Mouse (Mus musculus): ENCODE measurements around the gene Asic2. TPM values are rescaled to one million over a fixed set of nuclear protein-coding genes. Genes with fewer than 3 reads are reported as not detected.

Asic2 gene
- 0.08 and 0.10 TPM in 2 replicates for polyA plus RNA-seq (2012; rRNA removed)

DNA sequence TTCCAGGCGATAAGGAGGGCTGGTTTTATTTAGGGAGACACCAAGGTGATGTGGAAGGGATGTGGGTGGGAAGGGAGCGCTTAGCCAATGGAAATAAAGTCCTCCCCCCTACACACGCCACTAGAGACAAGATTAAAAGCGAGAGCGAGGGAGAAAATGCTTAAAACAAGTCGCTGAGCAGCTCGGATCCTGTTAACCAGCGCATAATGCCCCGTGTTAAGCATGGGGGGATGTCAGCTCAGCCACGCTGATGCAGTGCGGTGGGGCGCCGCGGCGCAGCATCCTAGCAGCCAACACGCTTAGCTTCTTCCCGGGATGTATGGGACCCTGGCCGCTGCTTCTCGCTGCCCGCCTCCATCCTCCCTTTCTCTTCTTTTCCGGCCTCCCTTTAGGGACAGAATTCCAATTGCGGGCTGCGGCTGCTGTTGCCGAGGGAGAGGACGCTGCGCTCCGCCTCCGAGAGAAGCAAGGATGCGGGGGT is at the start of gene Asic2:
TSS of gene Asic2 (minus strand) at position 57 of the 481 bp plus-strand sequence.
- Histone ChIP-seq H3K36me3 (ENCODE audit: control insufficient read depth, insufficient read depth, low read length) (no peaks in the 10 kb centered on the region), H3K4me3 (ENCODE audit: control insufficient read depth, insufficient read depth, low read length) (no peak within 1 kb of the TSS), H3K27me3 (ENCODE audit: control insufficient read depth, insufficient read depth, low read length) (no peaks in the 10 kb centered on the region), H3K4me1 (replicated peaks; ENCODE audit: control insufficient read depth, insufficient read depth, low read length) (no peaks in the 10 kb centered on the region), H3K27ac (ENCODE audit: control insufficient read depth, insufficient read depth, low read length) (no peak within 1 kb of the TSS)
- 9% methylated on average over 29 of the region's 29 CpGs for WGBS
- TF ChIP-seq POLR2A (IDR thresholded peaks at IDR 0.05; ENCODE audit: control insufficient read depth, extremely low read depth, insufficient read depth, low read length, poor library complexity): no peak
- no peak for TF ChIP-seq CTCF (IDR thresholded peaks at IDR 0.05; ENCODE audit: borderline replicate concordance, control insufficient read depth, extremely low read depth, insufficient read depth, low read length, poor library complexity)
- DNase-seq: no peak

DNA sequence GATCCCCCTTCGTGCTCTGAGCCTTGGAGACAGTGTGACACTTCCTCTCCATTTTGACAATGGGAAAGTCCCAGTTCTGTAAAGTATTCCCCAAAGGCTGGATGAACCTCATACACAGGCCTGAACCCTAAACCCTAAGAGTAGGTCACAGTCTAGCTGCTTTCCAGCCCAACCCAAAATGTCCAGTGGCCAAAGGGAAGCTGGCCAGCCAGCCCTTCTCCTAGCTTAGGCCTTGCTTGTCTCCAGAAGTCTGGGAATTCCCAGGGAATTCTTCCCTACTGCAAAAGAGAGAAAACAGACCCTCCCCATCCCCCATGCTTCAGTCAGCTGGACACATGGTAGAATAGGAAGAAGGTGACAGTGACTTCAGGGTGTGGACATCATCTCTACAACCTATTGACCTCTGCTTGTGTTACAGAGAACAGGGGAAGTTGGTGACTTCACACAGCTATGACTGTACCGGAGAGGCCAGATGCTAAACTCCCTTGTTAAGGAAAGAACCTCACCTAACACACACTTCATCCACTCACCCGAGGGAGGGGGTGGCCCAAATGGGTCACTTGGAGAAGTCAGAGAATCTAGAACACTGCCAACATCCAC is 48.0 kb upstream of the Asic2 start:
- no peaks in the 10 kb centered on the region for H3K4me1 ChIP-seq (replicated peaks; ENCODE audit: control insufficient read depth, insufficient read depth, low read length)
- no peaks in the 10 kb centered on the region for H3K36me3 ChIP-seq (ENCODE audit: control insufficient read depth, insufficient read depth, low read length)
- no peak overlapping the region for H3K4me3 ChIP-seq (ENCODE audit: control insufficient read depth, insufficient read depth, low read length)
- H3K27me3 ChIP-seq (ENCODE audit: control insufficient read depth, insufficient read depth, low read length): no peaks in the 10 kb centered on the region
- TF ChIP-seq CTCF (IDR thresholded peaks at IDR 0.05; ENCODE audit: borderline replicate concordance, control insufficient read depth, extremely low read depth, insufficient read depth, low read length, poor library complexity) (no peak), POLR2A (IDR thresholded peaks at IDR 0.05; ENCODE audit: control insufficient read depth, extremely low read depth, insufficient read depth, low read length, poor library complexity) (no peak)
- 75% methylated on average over 3 of the region's 3 CpGs for WGBS
- no peak for DNase-seq
- H3K27ac ChIP-seq (ENCODE audit: control insufficient read depth, insufficient read depth, low read length): no peak overlapping the region

DNA sequence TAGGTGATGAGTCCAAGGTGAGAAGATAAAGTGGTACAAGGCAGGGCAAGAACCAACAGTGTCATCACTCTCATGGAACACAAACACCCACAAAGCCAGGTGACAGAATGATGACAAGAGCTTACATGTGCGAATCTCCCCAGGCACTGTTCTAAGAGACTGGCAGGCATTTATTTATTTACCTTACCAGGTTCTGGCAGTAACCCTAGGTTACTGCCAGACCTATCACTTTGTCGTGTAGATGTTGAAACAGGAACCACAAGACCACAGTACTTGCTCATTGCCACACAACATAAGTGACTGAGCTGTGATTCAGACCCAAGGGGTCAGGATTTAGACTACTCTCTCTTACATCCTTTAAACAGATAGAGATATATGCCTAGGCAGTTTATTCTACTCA is 46.8 kb upstream of the Asic2 start:
- no peak overlapping the region for H3K4me3 ChIP-seq (ENCODE audit: control insufficient read depth, insufficient read depth, low read length)
- no peak for TF ChIP-seq CTCF (IDR thresholded peaks at IDR 0.05; ENCODE audit: borderline replicate concordance, control insufficient read depth, extremely low read depth, insufficient read depth, low read length, poor library complexity)
- TF ChIP-seq POLR2A (IDR thresholded peaks at IDR 0.05; ENCODE audit: control insufficient read depth, extremely low read depth, insufficient read depth, low read length, poor library complexity): no peak
- no peak for DNase-seq
- no peak overlapping the region for H3K27ac ChIP-seq (ENCODE audit: control insufficient read depth, insufficient read depth, low read length)
- no peaks in the 10 kb centered on the region for H3K27me3 ChIP-seq (ENCODE audit: control insufficient read depth, insufficient read depth, low read length)
- H3K4me1 ChIP-seq (replicated peaks; ENCODE audit: control insufficient read depth, insufficient read depth, low read length): no peaks in the 10 kb centered on the region
- 42% methylated on average over 2 of the region's 2 CpGs for WGBS
- no peaks in the 10 kb centered on the region for H3K36me3 ChIP-seq (ENCODE audit: control insufficient read depth, insufficient read depth, low read length)

DNA sequence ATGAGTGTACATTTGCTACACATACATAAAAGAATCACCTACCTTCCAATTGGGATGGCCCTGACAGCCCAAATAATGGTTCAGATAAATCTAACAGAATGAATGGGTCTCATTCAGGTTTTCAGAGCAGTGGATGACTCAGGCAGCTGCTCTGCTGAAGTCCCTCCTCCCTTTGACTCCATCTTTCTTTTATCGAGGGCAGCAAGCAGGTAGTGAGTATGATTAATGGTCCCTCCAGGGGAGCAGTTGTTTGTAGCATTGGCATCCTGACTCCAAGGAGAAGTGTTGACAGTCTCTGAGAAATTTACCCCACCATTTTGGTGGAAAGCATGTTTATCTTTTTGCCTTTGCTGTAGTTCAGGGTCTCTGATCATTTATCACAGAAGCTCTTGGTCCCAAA is 45.5 kb upstream of the Asic2 start:
- TF ChIP-seq POLR2A (IDR thresholded peaks at IDR 0.05; ENCODE audit: control insufficient read depth, extremely low read depth, insufficient read depth, low read length, poor library complexity) (no peak), CTCF (IDR thresholded peaks at IDR 0.05; ENCODE audit: borderline replicate concordance, control insufficient read depth, extremely low read depth, insufficient read depth, low read length, poor library complexity) (no peak)
- H3K36me3 ChIP-seq (ENCODE audit: control insufficient read depth, insufficient read depth, low read length): no peaks in the 10 kb centered on the region
- H3K27me3 ChIP-seq (ENCODE audit: control insufficient read depth, insufficient read depth, low read length): no peaks in the 10 kb centered on the region
- no peak overlapping the region for H3K27ac ChIP-seq (ENCODE audit: control insufficient read depth, insufficient read depth, low read length)
- no peaks in the 10 kb centered on the region for H3K4me1 ChIP-seq (replicated peaks; ENCODE audit: control insufficient read depth, insufficient read depth, low read length)
- DNase-seq: no peak
- no peak overlapping the region for H3K4me3 ChIP-seq (ENCODE audit: control insufficient read depth, insufficient read depth, low read length)
- 30% methylated on average over 1 of the region's 1 CpGs for WGBS

DNA sequence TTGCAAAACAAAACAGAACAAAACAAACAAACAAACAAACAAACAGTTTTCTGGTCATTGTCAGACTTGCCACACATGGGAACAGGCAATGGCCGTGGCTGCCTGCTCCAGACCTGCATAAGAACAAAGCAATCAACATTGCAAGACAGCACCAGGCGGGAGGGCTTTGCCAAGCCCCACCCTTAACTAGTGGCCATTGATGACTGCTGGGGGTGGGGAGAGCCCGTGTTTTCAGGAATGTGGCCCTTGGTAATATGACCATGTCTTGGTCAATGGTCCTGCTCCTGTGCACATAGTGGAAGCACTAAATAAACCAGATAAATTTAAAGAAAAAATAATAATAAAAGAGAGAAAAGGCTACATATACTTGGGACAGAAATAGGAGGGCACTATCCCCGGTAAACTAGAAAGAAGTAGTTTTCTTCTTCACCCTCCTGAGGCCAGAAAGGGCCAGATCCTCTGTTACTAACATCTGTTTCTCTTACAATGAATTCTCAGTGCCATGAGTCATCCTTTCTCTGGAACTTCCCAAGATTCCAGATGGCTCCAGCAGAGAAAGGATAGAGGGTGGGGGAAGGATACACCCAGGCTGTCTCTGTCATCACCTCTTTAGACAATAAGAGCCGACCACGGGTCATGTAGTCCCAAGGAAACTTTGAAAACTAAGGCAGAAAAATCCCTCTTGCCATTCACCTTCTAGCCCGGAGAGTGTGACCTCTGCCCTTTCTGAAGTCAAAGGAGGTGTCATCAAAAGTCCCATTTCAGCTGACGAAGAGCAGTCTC is 43.3 kb upstream of the Asic2 start:
- no peaks in the 10 kb centered on the region for H3K27me3 ChIP-seq (ENCODE audit: control insufficient read depth, insufficient read depth, low read length)
- H3K36me3 ChIP-seq (ENCODE audit: control insufficient read depth, insufficient read depth, low read length): no peaks in the 10 kb centered on the region
- H3K4me1 ChIP-seq (replicated peaks; ENCODE audit: control insufficient read depth, insufficient read depth, low read length): no peaks in the 10 kb centered on the region
- H3K4me3 ChIP-seq (ENCODE audit: control insufficient read depth, insufficient read depth, low read length): no peak overlapping the region
- TF ChIP-seq POLR2A (IDR thresholded peaks at IDR 0.05; ENCODE audit: control insufficient read depth, extremely low read depth, insufficient read depth, low read length, poor library complexity): no peak
- TF ChIP-seq CTCF (IDR thresholded peaks at IDR 0.05; ENCODE audit: borderline replicate concordance, control insufficient read depth, extremely low read depth, insufficient read depth, low read length, poor library complexity): no peak
- WGBS: 80% methylated on average over 8 of the region's 8 CpGs
- DNase-seq: no peak
- no peak overlapping the region for H3K27ac ChIP-seq (ENCODE audit: control insufficient read depth, insufficient read depth, low read length)

DNA sequence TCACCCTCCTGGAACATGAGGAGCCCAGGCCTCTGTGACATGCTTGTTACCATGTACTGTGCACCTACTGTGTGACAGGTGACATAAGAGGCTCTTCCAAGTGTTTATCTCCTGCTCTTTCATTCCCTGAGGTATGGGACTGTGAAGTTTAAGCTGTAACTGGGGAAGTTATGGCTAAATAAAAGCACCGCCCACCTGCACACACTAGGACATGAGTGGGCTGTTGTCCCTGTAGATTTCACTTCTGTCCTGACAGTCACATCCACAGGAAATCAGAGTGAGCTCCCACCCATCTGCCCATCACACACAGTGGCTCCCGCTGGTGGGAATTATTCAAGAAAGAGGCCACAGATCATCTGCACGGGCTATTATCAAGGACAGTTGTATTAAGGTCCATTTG is 41.9 kb upstream of the Asic2 start:
- H3K4me1 ChIP-seq (replicated peaks; ENCODE audit: control insufficient read depth, insufficient read depth, low read length): no peaks in the 10 kb centered on the region
- TF ChIP-seq CTCF (IDR thresholded peaks at IDR 0.05; ENCODE audit: borderline replicate concordance, control insufficient read depth, extremely low read depth, insufficient read depth, low read length, poor library complexity) (no peak), POLR2A (IDR thresholded peaks at IDR 0.05; ENCODE audit: control insufficient read depth, extremely low read depth, insufficient read depth, low read length, poor library complexity) (no peak)
- no peaks in the 10 kb centered on the region for H3K36me3 ChIP-seq (ENCODE audit: control insufficient read depth, insufficient read depth, low read length)
- no peak overlapping the region for H3K4me3 ChIP-seq (ENCODE audit: control insufficient read depth, insufficient read depth, low read length)
- WGBS: 92% methylated on average over 3 of the region's 3 CpGs
- H3K27me3 ChIP-seq (ENCODE audit: control insufficient read depth, insufficient read depth, low read length): no peaks in the 10 kb centered on the region
- no peak for DNase-seq
- no peak overlapping the region for H3K27ac ChIP-seq (ENCODE audit: control insufficient read depth, insufficient read depth, low read length)
